Comparison of ENCODE assay signal across 24 mouse cellular contexts in the genomic region with DNA sequence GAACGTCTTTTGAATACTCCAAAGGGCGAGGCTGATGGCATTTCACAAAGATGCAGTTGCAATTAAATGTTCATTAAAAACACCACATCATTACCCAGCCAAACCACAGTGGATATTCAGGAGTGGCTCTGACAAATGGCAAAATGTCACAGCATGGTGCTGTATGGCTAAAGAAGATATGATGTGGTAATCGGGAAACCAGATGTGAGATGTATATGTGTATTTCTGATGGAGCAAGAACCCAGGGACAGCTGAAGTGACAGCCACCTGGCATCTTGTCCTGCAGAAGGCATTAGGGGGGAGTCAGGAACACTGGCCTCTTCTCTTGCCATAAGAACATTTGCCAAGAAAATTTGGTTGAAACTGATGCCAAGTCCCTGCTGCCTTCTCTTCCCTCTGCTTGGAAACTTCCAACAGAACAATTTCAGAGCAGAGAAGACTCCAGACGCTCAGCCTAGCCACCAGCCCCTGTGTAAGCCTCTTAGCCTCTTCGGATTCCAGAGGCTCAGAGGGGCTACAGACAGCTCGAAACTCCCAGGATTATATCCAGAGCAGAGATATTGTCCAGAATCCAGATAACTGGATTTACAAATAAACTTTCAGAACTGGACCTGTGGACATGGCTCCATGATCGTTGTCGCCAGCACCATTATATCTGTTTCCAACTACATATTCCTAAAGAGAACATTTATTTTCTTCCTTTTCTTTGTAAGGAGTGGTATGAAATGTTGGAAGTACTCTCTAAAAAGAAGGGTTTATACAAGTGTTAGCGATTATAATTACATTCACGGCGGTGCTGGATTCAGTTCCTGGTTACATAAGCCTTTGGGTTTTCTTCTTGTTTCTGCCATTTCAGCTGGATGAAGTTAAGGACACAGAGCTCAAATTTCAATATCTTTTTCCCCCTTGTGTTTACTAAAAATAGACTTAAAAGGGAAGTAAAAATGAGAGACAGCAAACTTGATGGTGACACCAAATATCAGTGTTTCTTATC.
DNase-seq lines count a peak whose midpoint lies in the region; ATAC-seq and TF ChIP-seq lines count a peak whose summit lies in the region.
"Had no signal": no experiment of that assay in that cellular context is flagged by ENCODE, and none has a peak within 500 bp of the region (broad histone marks: within the 10 kb centered on the region; RNA-seq: fewer than 3 reads in every experiment).

No protein-coding gene starts in this region.

- H3K36me3 ChIP-seq in hindbrain, postnatal 0 days (ENCODE audit: insufficient read depth, low read length): no peaks in the 10 kb centered on the region
- H3K36me3 ChIP-seq in hindbrain, embryonic 10.5 days: no peaks in the 10 kb centered on the region
- no peaks in the 10 kb centered on the region for H3K36me3 ChIP-seq in forebrain, embryonic 12.5 days (replicated peaks)
- H3K36me3 ChIP-seq: forebrain, embryonic 15.5 days; hindbrain, embryonic 12.5 days; intestine, embryonic 15.5 days; midbrain, embryonic 12.5 days had no signal

- 74% methylated on average over 11 of the region's 11 CpGs for WGBS in hindbrain, postnatal 0 days
- 85% methylated on average over 11 of the region's 11 CpGs for WGBS in hindbrain, embryonic 10.5 days
- WGBS in forebrain, embryonic 12.5 days: 87% methylated on average over 11 of the region's 11 CpGs

- DNase-seq in hindbrain, postnatal 0 days (ENCODE audit: low spot score): peak; percentile 31
- no peak for DNase-seq in hindbrain, embryonic 10.5 days (ENCODE audit: low spot score)
- DNase-seq in retina, adult 2 months (ENCODE audit: low read depth, low spot score): peak; percentile 23
- DNase-seq in retina, embryonic 14.5 days (ENCODE audit: low spot score): no peak
- DNase-seq in cerebellum, postnatal 25 days: peak; percentile 15 to 28
- DNase-seq in skeletal muscle tissue, adult 2 months (ENCODE audit: low read depth, low spot score): peak; percentile 21
- no peak for DNase-seq in heart, adult 11 months
- DNase-seq: adrenal gland, postnatal 14 days; gastrocnemius, adult 2 months; heart, adult 2 months; kidney, postnatal 4 days; layer of hippocampus, postnatal 36 days; thymus, postnatal 25 days had no signal

- H3K9me3 ChIP-seq in hindbrain, postnatal 0 days (ENCODE audit: low read length): no peaks in the 10 kb centered on the region
- H3K9me3 ChIP-seq in hindbrain, embryonic 10.5 days: 0 out of 2 replicates have a peak, but pooled peaks cover 4% of the 10 kb centered on the region
- H3K9me3 ChIP-seq in forebrain, embryonic 12.5 days: peaks cover 7% of the 10 kb centered on the region
- H3K9me3 ChIP-seq: forebrain, embryonic 15.5 days; hindbrain, embryonic 12.5 days; intestine, embryonic 15.5 days; midbrain, embryonic 12.5 days; neural tube, embryonic 15.5 days had no signal

- no peaks in the 10 kb centered on the region for H3K4me1 ChIP-seq in hindbrain, postnatal 0 days (ENCODE audit: insufficient read depth, low read length)
- 0 out of 2 replicates have a peak, but pooled peaks cover 3% of the 10 kb centered on the region for H3K4me1 ChIP-seq in hindbrain, embryonic 10.5 days (replicated peaks)
- H3K4me1 ChIP-seq in forebrain, embryonic 12.5 days: no peaks in the 10 kb centered on the region
- H3K4me1 ChIP-seq: forebrain, embryonic 15.5 days; hindbrain, embryonic 12.5 days; intestine, embryonic 15.5 days; midbrain, embryonic 12.5 days; neural tube, embryonic 15.5 days had no signal

- ATAC-seq in hindbrain, postnatal 0 days: no peak
- ATAC-seq in forebrain, embryonic 12.5 days (ENCODE audit: low FRiP score): no peak
- ATAC-seq: activated CD4-positive, CD25-positive, alpha-beta regulatory T cell, adult 4 months; forebrain, embryonic 15.5 days; intestine, embryonic 15.5 days; Patski had no signal

- H3K27me3 ChIP-seq in hindbrain, postnatal 0 days (ENCODE audit: insufficient read depth, low read length): no peaks in the 10 kb centered on the region
- no peaks in the 10 kb centered on the region for H3K27me3 ChIP-seq in hindbrain, embryonic 10.5 days (ENCODE audit: insufficient read depth, poor library complexity, severe bottlenecking)
- H3K27me3 ChIP-seq in forebrain, embryonic 12.5 days: no peaks in the 10 kb centered on the region
- H3K27me3 ChIP-seq: forebrain, embryonic 15.5 days; hindbrain, embryonic 12.5 days; intestine, embryonic 15.5 days; midbrain, embryonic 12.5 days; neural tube, embryonic 15.5 days had no signal

- H3K4me3 ChIP-seq in hindbrain, postnatal 0 days (ENCODE audit: low read length): no peak overlapping the region
- no peak overlapping the region for H3K4me3 ChIP-seq in hindbrain, embryonic 10.5 days
- H3K4me3 ChIP-seq in forebrain, embryonic 12.5 days (replicated peaks): no peak overlapping the region
- H3K4me3 ChIP-seq: erythroblast, embryonic 14.5 days; forebrain, embryonic 15.5 days; gastrocnemius, adult 2 months; heart, adult 2 months; hindbrain, embryonic 12.5 days; intestine, embryonic 15.5 days; midbrain, embryonic 12.5 days; myocyte; neural tube, embryonic 15.5 days had no signal

- no peak for TF ChIP-seq CTCF in hindbrain, postnatal 0 days (IDR thresholded peaks at IDR 0.05; ENCODE audit: low read depth)

- no peak overlapping the region for H3K9ac ChIP-seq in hindbrain, postnatal 0 days (replicated peaks; ENCODE audit: low read length)
- no peak overlapping the region for H3K9ac ChIP-seq in forebrain, embryonic 12.5 days
- H3K9ac ChIP-seq: forebrain, embryonic 15.5 days; hindbrain, embryonic 12.5 days; intestine, embryonic 15.5 days; liver, embryonic 14.5 days; midbrain, embryonic 12.5 days; neural tube, embryonic 15.5 days had no signal

- H3K4me2 ChIP-seq in hindbrain, postnatal 0 days (ENCODE audit: low read depth, low read length): no peak overlapping the region
- H3K4me2 ChIP-seq in forebrain, embryonic 12.5 days: no peak overlapping the region
- H3K4me2 ChIP-seq: forebrain, embryonic 15.5 days; hindbrain, embryonic 12.5 days; intestine, embryonic 15.5 days; midbrain, embryonic 12.5 days; neural tube, embryonic 15.5 days had no signal

- no peak overlapping the region for H3K27ac ChIP-seq in hindbrain, postnatal 0 days
- no peak overlapping the region for H3K27ac ChIP-seq in hindbrain, embryonic 10.5 days
- no peak overlapping the region for H3K27ac ChIP-seq in forebrain, embryonic 12.5 days
- H3K27ac ChIP-seq: forebrain, embryonic 15.5 days; gastrocnemius, adult 2 months; heart, adult 2 months; hindbrain, embryonic 12.5 days; intestine, embryonic 15.5 days; liver, embryonic 14.5 days; midbrain, embryonic 12.5 days; neural tube, embryonic 15.5 days had no signal

Comparison
In these comparisons a context has a peak if more than half of its experiments do, and no peak if none do; other contexts are left out.
1. DNase-seq: peak in hindbrain, postnatal 0 days (single experiment), retina, adult 2 months (single experiment), cerebellum, postnatal 25 days (2 of 2) and skeletal muscle tissue, adult 2 months (single experiment); none in hindbrain, embryonic 10.5 days (single experiment), retina, embryonic 14.5 days (single experiment) and heart, adult 11 months (single experiment).